ENCODE assay signal across 7 mouse cellular contexts in genomic region chr16:16359101-16359482, GRCm38 (mm10). TPM values are rescaled to one million over a fixed set of nuclear protein-coding genes. Genes with fewer than 3 reads are reported as not detected.
ATAC-seq and TF ChIP-seq lines count a peak whose summit lies in the region.
"Not testable (repeated sequence)": the region's sequence is repeated elsewhere in the genome, so short reads cannot be mapped to it uniquely, and the experiment has no call there.

No protein-coding gene starts in this region.

- peak overlapping the region; percentile 15 for H3ac ChIP-seq in myocyte (ENCODE audit: control insufficient read depth, insufficient read length)

- 56% methylated on average over 9 of the region's 9 CpGs for WGBS in forebrain, embryonic 12.5 days
- WGBS in heart, embryonic 14.5 days = 50% methylated on average over 9 of the region's 9 CpGs
- 56% methylated on average over 9 of the region's 9 CpGs for WGBS in intestine, embryonic 15.5 days
- 57% methylated on average over 9 of the region's 9 CpGs for WGBS in limb, embryonic 13.5 days
- 51% methylated on average over 9 of the region's 9 CpGs for WGBS in lung, embryonic 16.5 days

- not testable (repeated sequence) for H3K27me3 ChIP-seq in forebrain, embryonic 12.5 days; heart, embryonic 14.5 days (ENCODE audit: control insufficient read depth, insufficient read depth, low read length); intestine, embryonic 15.5 days (replicated peaks); limb, embryonic 13.5 days; lung, embryonic 16.5 days (ENCODE audit: control insufficient read depth, insufficient read depth, low read depth, low read length); myocyte (ENCODE audit: control insufficient read depth, insufficient read depth, insufficient read length)

- H3K4me2 ChIP-seq in forebrain, embryonic 12.5 days = peak overlapping the region; percentile 60; the same call in 1 of the 2 replicates
- peak overlapping the region; percentile 66 for H3K4me2 ChIP-seq in heart, embryonic 14.5 days (ENCODE audit: low read length)
- H3K4me2 ChIP-seq in intestine, embryonic 15.5 days (replicated peaks) = peak overlapping the region; percentile 66
- peak overlapping the region; percentile 48 for H3K4me2 ChIP-seq in limb, embryonic 13.5 days (replicated peaks)
- H3K4me2 ChIP-seq in lung, embryonic 16.5 days (ENCODE audit: low read depth, low read length) = peak overlapping the region; percentile 82
- H3K4me2 ChIP-seq in myocyte (ENCODE audit: low read depth) = peak overlapping the region; percentile 70

- TF ChIP-seq CTCF in bone marrow macrophage, adult 2 months (IDR thresholded peaks at IDR 0.05; ENCODE audit: low read depth, low read length) = not testable (repeated sequence)

- not testable (repeated sequence) for H3K27ac ChIP-seq in bone marrow macrophage, adult 2 months (ENCODE audit: insufficient read depth, low read depth, low read length); forebrain, embryonic 12.5 days; limb, embryonic 13.5 days; lung, embryonic 16.5 days (ENCODE audit: low read length)
- H3K27ac ChIP-seq in heart, embryonic 14.5 days (replicated peaks in 1 of 2; ENCODE audit: control insufficient read depth in 1 of 2, insufficient read depth in 1 of 2, low read depth in 2 of 2, low read length in 2 of 2) = peak overlapping the region in 1 of 2 experiments; percentile 93; a peak in 1 of 4 replicates
- peak overlapping the region; percentile 93 for H3K27ac ChIP-seq in intestine, embryonic 15.5 days

- H3K9me3 ChIP-seq in forebrain, embryonic 12.5 days; heart, embryonic 14.5 days (ENCODE audit: control insufficient read depth, low read length); intestine, embryonic 15.5 days; limb, embryonic 13.5 days; lung, embryonic 16.5 days (ENCODE audit: control insufficient read depth, low read length): not testable (repeated sequence)

- H3K36me3 ChIP-seq in forebrain, embryonic 12.5 days (replicated peaks); heart, embryonic 14.5 days (ENCODE audit: control insufficient read depth, insufficient read depth, low read length); intestine, embryonic 15.5 days; limb, embryonic 13.5 days; lung, embryonic 16.5 days (ENCODE audit: control insufficient read depth, insufficient read depth, low read length); myocyte (ENCODE audit: control insufficient read depth, insufficient read depth): not testable (repeated sequence)

- ATAC-seq in forebrain, embryonic 12.5 days (ENCODE audit: low FRiP score); intestine, embryonic 15.5 days; limb, embryonic 13.5 days (ENCODE audit: low FRiP score, low read depth); lung, embryonic 16.5 days (ENCODE audit: low read depth): not testable (repeated sequence)
- ATAC-seq in heart, embryonic 14.5 days (ENCODE audit: insufficient number of reproducible peaks, insufficient read depth, low FRiP score, low read depth) = 0 out of 2 replicates have a peak, but pooled peaks have one; percentile 7

- not testable (repeated sequence) for H3K9ac ChIP-seq in forebrain, embryonic 12.5 days
- peak overlapping the region; percentile 81; the same call in 1 of the 2 replicates for H3K9ac ChIP-seq in heart, embryonic 14.5 days (ENCODE audit: low read length)
- H3K9ac ChIP-seq in intestine, embryonic 15.5 days = peak overlapping the region; percentile 94; the same call in 1 of the 2 replicates
- H3K9ac ChIP-seq in limb, embryonic 13.5 days = peak overlapping the region; percentile 92; the same call in 1 of the 2 replicates
- peak overlapping the region; percentile 93 for H3K9ac ChIP-seq in lung, embryonic 16.5 days (ENCODE audit: low read length)

- H3K4me3 ChIP-seq in bone marrow macrophage, adult 2 months (ENCODE audit: insufficient read depth, low read length) = peak overlapping the region; percentile 73
- H3K4me3 ChIP-seq in forebrain, embryonic 12.5 days (replicated peaks) = peak overlapping the region; percentile 80
- peak overlapping the region; percentile 71 to 81; a peak in 3 of 4 replicates for H3K4me3 ChIP-seq in heart, embryonic 14.5 days (ENCODE audit: control insufficient read depth in 1 of 2, insufficient read depth in 1 of 2, low read depth in 1 of 2, low read length in 2 of 2)
- peak overlapping the region; percentile 97 for H3K4me3 ChIP-seq in intestine, embryonic 15.5 days (replicated peaks)
- peak overlapping the region; percentile 96 for H3K4me3 ChIP-seq in limb, embryonic 13.5 days
- peak overlapping the region; percentile 93 for H3K4me3 ChIP-seq in lung, embryonic 16.5 days (ENCODE audit: low read length)
- peak overlapping the region; percentile 86 for H3K4me3 ChIP-seq in myocyte

- H3K79me2 ChIP-seq in myocyte (ENCODE audit: control insufficient read depth, insufficient read depth) = peaks cover 43% of the 10 kb centered on the region

- TF ChIP-seq POLR2A in bone marrow macrophage, adult 2 months (IDR thresholded peaks at IDR 0.05; ENCODE audit: borderline replicate concordance, low read depth, low read length); myocyte (IDR thresholded peaks at IDR 0.05; ENCODE audit: insufficient read length, low read depth): not testable (repeated sequence)

- not testable (repeated sequence) for H3K4me1 ChIP-seq in bone marrow macrophage, adult 2 months (ENCODE audit: control insufficient read depth, insufficient read depth, low read length); forebrain, embryonic 12.5 days; heart, embryonic 14.5 days (ENCODE audit: control insufficient read depth in 2 of 2, insufficient read depth in 2 of 2, low read length in 2 of 2); intestine, embryonic 15.5 days (replicated peaks); limb, embryonic 13.5 days; lung, embryonic 16.5 days (replicated peaks; ENCODE audit: control insufficient read depth, insufficient read depth, low read length)

RNA-seq across cellular contexts. Expression of gene Dnm1l, which starts 0.3 kb away (rescaled TPM):
- polyA plus RNA-seq in bone marrow macrophage, adult 2 months (2012; ENCODE audit: insufficient read depth, insufficient read length, missing spikeins) = 39.0 and 40.9 TPM in 2 replicates
- 77.8 and 80.5 TPM in 2 replicates for polyA plus RNA-seq in forebrain, embryonic 12.5 days (2016; fragmentation: Nextera tagmentation; extraction: Ambion mirVana)
- polyA plus RNA-seq in heart, embryonic 14.5 days (2014; fragmentation: Nextera tagmentation; extraction: Ambion mirVana) = 68.4 and 74.3 TPM in 2 replicates
- polyA plus RNA-seq in intestine, embryonic 15.5 days (2015; fragmentation: Nextera tagmentation; extraction: Ambion mirVana) = 54.5 and 57.8 TPM in 2 replicates
- polyA plus RNA-seq in limb, embryonic 13.5 days (2015; fragmentation: Nextera tagmentation; extraction: Ambion mirVana) = 54.5 and 58.2 TPM in 2 replicates
- 52.5 and 54.7 TPM in 2 replicates for polyA plus RNA-seq in lung, embryonic 16.5 days (2015; fragmentation: Nextera tagmentation; extraction: Ambion mirVana)
- 19.2 TPM for polyA plus RNA-seq in myocyte (2012; fragmentation: generic; extraction: Trizol)

RNA-seq across cellular contexts. Expression of gene Yars2, which starts 56.3 kb away (rescaled TPM):
- 8.2 and 9.7 TPM in 2 replicates for polyA plus RNA-seq in bone marrow macrophage, adult 2 months (2012; ENCODE audit: insufficient read depth, insufficient read length, missing spikeins)
- polyA plus RNA-seq in forebrain, embryonic 12.5 days (2016; fragmentation: Nextera tagmentation; extraction: Ambion mirVana) = 38.6 and 42.3 TPM in 2 replicates
- 43.4 and 44.3 TPM in 2 replicates for polyA plus RNA-seq in heart, embryonic 14.5 days (2014; fragmentation: Nextera tagmentation; extraction: Ambion mirVana)
- 50.8 and 53.2 TPM in 2 replicates for polyA plus RNA-seq in intestine, embryonic 15.5 days (2015; fragmentation: Nextera tagmentation; extraction: Ambion mirVana)
- polyA plus RNA-seq in limb, embryonic 13.5 days (2015; fragmentation: Nextera tagmentation; extraction: Ambion mirVana) = 35.8 and 36.1 TPM in 2 replicates
- polyA plus RNA-seq in lung, embryonic 16.5 days (2015; fragmentation: Nextera tagmentation; extraction: Ambion mirVana) = 23.6 and 29.3 TPM in 2 replicates
- 18.5 TPM for polyA plus RNA-seq in myocyte (2012; fragmentation: generic; extraction: Trizol)
